Mouse (Mus musculus) embryonic facial prominence, embryonic 13.5 days (tissue): ENCODE data around the gene Prl2c3. TPM values are rescaled to one million over a fixed set of nuclear protein-coding genes. Genes with fewer than 3 reads are reported as not detected.
"Not testable (repeated sequence)": the region's sequence is repeated elsewhere in the genome, so short reads cannot be mapped to it uniquely, and the experiment has no call there.

Experiments
- ATAC-seq: fragments of 200-750 bp; cut with Nextera tagmentation; 2 replicates; pipeline ENCODE4 v1.8.0; 2017; ENCODE audit warnings: low read depth; ENCODE audit not compliant: insufficient number of reproducible peaks, insufficient read depth, low FRiP score, low TSS enrichment
- H3K27ac ChIP-seq: fragments of 300-500 bp; sonication (generic); 2 replicates; pipeline ENCODE4 v1.5.1; 2015; ENCODE audit warnings: moderate library complexity, mild to moderate bottlenecking, inconsistent platforms
- H3K27me3 ChIP-seq: fragments of 300-500 bp; sonication (generic); 2 replicates; pipeline ENCODE4 v1.6.1; 2015; ENCODE audit warnings: mild to moderate bottlenecking, inconsistent platforms
- H3K36me3 ChIP-seq: fragments of 300-500 bp; sonication (generic); 2 replicates; pipeline ENCODE4 v1.6.1; 2015; ENCODE audit warnings: mild to moderate bottlenecking, inconsistent platforms
- H3K4me1 ChIP-seq: fragments of 300-500 bp; sonication (generic); 2 replicates; pipeline ENCODE4 v1.6.1; 2015; ENCODE audit warnings: inconsistent platforms
- H3K4me2 ChIP-seq: fragments of 300-500 bp; sonication (generic); 2 replicates; pipeline ENCODE4 v1.6.1; 2015; ENCODE audit warnings: moderate library complexity, mild to moderate bottlenecking, inconsistent platforms
- H3K4me3 ChIP-seq: fragments of 300-500 bp; sonication (generic); 2 replicates; pipeline ENCODE4 v1.5.1; 2015; ENCODE audit warnings: mild to moderate bottlenecking, inconsistent platforms
- H3K9ac ChIP-seq: fragments of 300-500 bp; sonication (generic); 2 replicates; pipeline ENCODE4 v1.6.1; 2015; ENCODE audit warnings: mild to moderate bottlenecking, inconsistent platforms
- H3K9me3 ChIP-seq: fragments of 300-500 bp; sonication (generic); 2 replicates; pipeline ENCODE4 v1.6.1; 2016; ENCODE audit warnings: inconsistent platforms
- WGBS: fragments of 180-500 bp; shearing (Covaris S2); methylation state at CpG from one replicate; pipeline ENCODE4 v1.1.7; 2015; ENCODE audit warnings: mixed read lengths; 5-methylcytosine and 5-hydroxymethylcytosine counted together
- polyA plus RNA-seq: library from polyadenylated mRNA; unstranded; fragments of >200 nt; fragmentation: Nextera tagmentation; extraction: Ambion mirVana; gene quantifications from 2 replicates; pipeline ENCODE4 v1.2.1, GENCODE M21; 2015

The Prl2c3 gene
- polyA plus RNA-seq = not detected in 2 replicates

DNA sequence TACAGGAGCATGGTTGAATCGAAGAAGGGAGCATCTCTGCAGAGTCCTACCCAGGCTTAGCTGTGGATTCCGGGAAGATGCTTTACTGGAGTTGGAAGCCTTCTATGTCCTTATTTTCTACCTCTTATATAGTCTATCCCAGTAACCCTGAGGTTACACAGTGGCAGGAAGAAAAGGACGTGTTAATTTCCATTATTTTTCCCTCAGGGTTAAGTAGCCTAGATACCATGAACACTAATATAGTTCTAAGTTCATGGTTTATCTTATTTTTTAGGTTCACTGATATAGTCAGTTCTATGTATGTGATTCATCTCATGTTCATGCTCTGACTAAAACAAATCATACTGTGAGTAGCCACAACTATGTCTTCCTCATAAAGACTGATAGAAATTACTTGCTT is at the start of gene Prl2c3:
TSS of gene Prl2c3 (minus strand) at position 101 of the 400 bp plus-strand sequence.
- H3K27ac ChIP-seq, H3K27me3 ChIP-seq, H3K9me3 ChIP-seq, H3K4me2 ChIP-seq, H3K36me3 ChIP-seq, ATAC-seq, H3K9ac ChIP-seq, H3K4me1 ChIP-seq, H3K4me3 ChIP-seq: not testable (repeated sequence)
- 70% methylated on average over 3 of the region's 3 CpGs for WGBS

DNA sequence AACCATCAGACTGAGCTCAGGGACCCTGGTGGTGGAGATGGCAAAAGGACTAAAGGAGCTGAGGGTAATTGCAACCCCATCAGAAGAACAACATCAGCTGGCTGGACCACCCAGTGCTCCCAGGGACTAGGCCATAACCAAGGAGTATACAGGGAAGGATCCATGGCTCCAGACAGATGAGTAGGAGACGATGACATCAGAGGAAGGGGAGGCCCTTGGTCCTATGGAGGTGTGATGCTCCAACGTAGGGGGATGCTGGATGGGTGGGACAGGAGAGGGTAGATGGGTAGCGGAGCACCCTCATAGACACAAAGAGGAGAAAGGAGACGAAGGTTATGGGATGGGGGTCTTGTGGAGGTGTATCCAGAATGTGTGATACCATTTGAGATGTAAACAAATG is 48.4 kb upstream of the Prl2c3 start:
- H3K4me1 ChIP-seq, H3K4me3 ChIP-seq, H3K4me2 ChIP-seq, H3K27ac ChIP-seq, H3K27me3 ChIP-seq, H3K36me3 ChIP-seq, H3K9ac ChIP-seq: not testable (repeated sequence)
- WGBS = 74% methylated on average over 4 of the region's 4 CpGs
- peaks cover 25% of the 10 kb centered on the region for H3K9me3 ChIP-seq
- peak; percentile 70; the same call in 1 of the 2 replicates for ATAC-seq

DNA sequence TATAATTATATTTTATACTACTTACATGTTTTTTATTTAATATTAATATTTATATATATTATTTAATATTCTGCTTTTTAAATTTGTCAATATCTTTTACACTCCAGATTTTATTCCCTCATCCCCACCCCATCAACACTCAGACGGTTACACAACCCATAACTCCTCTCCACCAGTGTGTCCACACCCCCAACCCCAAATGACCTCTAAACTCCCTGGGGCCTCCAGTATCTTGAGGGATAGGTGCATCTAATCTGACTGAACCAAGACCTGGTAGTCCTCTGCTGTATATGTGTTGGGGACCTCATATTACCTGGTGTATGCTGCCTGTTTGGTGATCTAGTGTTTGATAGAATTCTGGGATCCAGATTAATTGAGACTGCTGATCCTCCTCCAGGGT is 44.8 kb upstream of the Prl2c3 start:
- not testable (repeated sequence) for H3K4me3 ChIP-seq, H3K9ac ChIP-seq, H3K4me1 ChIP-seq, H3K27ac ChIP-seq, H3K36me3 ChIP-seq, H3K27me3 ChIP-seq, H3K4me2 ChIP-seq
- WGBS = 88% methylated on average over 1 of the region's 1 CpGs
- H3K9me3 ChIP-seq = peaks cover 27% of the 10 kb centered on the region
- peak; percentile 45; the same call in 1 of the 2 replicates for ATAC-seq

DNA sequence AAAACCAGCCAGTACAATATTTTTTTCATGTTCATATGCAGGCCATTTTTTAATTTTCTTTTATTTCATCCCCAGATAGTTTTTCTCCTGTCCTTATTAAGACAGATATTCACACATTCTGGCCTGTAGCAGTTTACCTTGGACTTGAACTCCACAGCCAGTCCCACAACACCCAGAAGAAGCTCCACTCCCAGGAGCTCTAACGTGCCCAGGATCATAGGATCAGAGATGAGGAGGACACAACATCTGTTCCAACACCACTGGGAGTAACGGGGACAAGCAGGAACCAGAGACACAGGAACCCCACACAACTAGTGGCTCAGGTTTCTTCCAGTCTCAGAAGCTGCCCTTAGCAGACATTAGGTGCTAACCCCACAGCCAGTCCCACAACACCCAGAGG is 37.7 kb upstream of the Prl2c3 start:
- H3K4me1 ChIP-seq, H3K4me2 ChIP-seq, H3K27ac ChIP-seq, H3K27me3 ChIP-seq, H3K4me3 ChIP-seq, H3K36me3 ChIP-seq, H3K9ac ChIP-seq: not testable (repeated sequence)
- ATAC-seq = peak; percentile 41; the same call in 1 of the 2 replicates
- peaks cover 41% of the 10 kb centered on the region for H3K9me3 ChIP-seq
- 74% methylated on average over 2 of the region's 2 CpGs for WGBS

DNA sequence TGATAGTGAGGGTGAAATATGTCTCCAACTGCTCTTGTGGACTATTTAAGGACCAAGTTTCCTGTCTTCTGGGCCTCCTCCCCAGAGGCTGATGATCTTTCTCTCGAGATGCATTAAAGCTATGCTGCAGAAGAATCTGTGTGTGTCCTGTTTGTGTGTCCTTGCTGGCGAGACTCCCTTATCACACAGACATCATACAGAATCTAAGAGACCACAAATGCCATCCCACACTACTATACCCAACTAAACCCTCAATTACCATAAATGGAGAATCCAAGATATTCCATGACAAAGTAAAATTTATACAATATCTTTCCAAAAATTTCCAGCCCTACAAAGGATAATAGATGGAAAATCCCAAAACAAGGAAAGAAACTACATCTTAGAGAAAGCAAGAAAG is 31.9 kb upstream of the Prl2c3 start:
- no peak for ATAC-seq
- WGBS = 74% methylated on average over 2 of the region's 2 CpGs

DNA sequence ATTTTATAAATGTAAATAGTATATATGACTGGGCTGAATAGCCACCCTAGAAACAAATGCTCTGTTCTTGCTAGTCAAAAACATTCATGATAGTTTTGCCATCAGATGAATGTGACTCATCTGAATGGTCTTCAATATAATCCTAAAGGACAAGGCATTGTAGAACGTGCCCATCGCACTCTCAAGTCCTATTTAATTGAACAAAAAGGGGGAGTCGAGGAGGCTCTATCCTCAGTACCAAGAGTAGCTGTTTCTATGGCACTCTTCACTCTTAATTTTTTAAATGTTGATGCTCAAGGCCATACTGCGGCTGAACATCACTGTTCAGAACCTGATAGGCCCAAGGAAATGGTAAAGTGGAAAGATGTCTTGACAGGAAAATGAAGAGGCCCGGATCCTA is 29.2 kb upstream of the Prl2c3 start:
- no peak overlapping the region for H3K9ac ChIP-seq
- ATAC-seq = no peak
- H3K4me3 ChIP-seq = no peak overlapping the region
- no peak overlapping the region for H3K4me2 ChIP-seq
- H3K36me3 ChIP-seq = no peaks in the 10 kb centered on the region
- no peaks in the 10 kb centered on the region for H3K4me1 ChIP-seq
- H3K27me3 ChIP-seq = no peaks in the 10 kb centered on the region
- no peak overlapping the region for H3K27ac ChIP-seq
- WGBS = 84% methylated on average over 5 of the region's 5 CpGs
- H3K9me3 ChIP-seq = peaks cover 44% of the 10 kb centered on the region

More for the DNA sequence above, 31.9 kb upstream of the Prl2c3 start:
- Histone ChIP-seq H3K9me3 (peaks cover 47% of the 10 kb centered on the region), H3K9ac (no peak overlapping the region), H3K4me1 (no peaks in the 10 kb centered on the region), H3K27me3 (no peaks in the 10 kb centered on the region), H3K27ac (no peak overlapping the region), H3K4me2 (no peak overlapping the region), H3K36me3 (no peaks in the 10 kb centered on the region), H3K4me3 (no peak overlapping the region)

DNA sequence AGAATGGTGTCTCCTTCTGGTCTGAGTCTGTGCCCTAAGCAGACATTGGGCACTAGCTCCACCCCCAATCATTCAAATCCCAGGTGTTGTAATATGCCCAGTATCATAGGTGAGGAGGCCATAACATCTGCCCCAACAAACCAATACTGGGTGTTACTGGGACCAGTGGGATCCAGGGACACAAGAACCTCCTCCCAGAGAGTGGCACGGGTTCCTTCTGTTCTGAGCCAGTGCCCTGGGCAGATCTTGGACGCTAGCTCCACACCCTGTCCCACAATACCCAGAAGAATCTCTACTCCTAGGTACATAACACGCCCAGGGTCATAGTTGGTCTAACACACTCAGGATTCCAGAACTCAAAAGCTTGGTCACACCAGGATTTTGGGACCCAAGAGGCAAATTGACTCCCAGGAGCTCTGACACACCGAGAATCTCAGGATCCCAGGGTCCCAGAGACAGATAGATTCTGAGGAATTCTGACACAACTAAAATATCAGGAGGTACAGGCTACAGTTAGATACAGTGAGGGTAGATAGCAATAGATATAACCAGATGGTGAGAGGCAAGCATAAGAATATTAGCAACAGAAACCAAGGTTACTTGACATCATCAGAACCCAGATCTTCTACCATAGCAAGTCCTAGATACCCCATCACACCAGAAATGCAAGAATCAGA is 24.8 kb upstream of the Prl2c3 start:
- H3K4me2 ChIP-seq, H3K4me3 ChIP-seq, H3K27me3 ChIP-seq, H3K4me1 ChIP-seq, H3K36me3 ChIP-seq, H3K27ac ChIP-seq, H3K9ac ChIP-seq: not testable (repeated sequence)
- WGBS = 70% methylated on average over 4 of the region's 4 CpGs
- peak; percentile 49; the same call in 1 of the 2 replicates for ATAC-seq
- H3K9me3 ChIP-seq = peaks cover 33% of the 10 kb centered on the region

DNA sequence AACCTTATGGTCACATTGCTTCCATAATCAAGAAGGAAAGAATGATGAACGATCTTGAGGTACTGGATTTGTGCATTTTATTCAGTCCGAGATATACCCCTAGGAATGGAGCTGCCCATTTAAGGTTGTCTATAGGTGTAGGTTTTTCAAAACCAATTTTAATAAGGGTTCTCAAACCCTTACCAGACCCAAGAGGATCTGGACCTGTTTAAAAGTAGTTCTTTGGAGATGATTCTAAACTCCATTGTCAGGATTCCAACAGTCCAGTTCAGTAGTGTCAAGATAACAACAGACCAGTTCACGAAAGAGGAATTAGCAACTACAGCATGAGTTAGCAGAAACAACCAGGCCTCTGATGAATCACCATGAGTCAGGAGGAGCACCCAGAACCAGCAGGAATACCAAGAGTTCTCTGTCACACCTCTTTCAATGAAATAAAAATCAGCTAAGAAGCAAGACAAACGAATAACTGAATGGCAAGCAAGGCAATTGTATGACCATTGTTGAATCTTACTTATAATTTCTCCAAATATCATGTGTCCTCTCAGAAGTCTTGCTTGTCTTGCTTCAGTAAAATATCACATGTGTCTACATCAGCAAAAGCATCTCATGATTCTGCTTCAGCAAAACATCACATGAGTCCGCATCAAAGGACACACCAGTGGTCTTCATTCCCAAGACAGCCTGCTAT is 14.0 kb upstream of the Prl2c3 start:
- not testable (repeated sequence) for H3K9ac ChIP-seq, H3K4me1 ChIP-seq, H3K9me3 ChIP-seq, ATAC-seq, H3K36me3 ChIP-seq, H3K4me2 ChIP-seq, H3K27me3 ChIP-seq, H3K27ac ChIP-seq, H3K4me3 ChIP-seq
- WGBS = 79% methylated on average over 5 of the region's 5 CpGs

DNA sequence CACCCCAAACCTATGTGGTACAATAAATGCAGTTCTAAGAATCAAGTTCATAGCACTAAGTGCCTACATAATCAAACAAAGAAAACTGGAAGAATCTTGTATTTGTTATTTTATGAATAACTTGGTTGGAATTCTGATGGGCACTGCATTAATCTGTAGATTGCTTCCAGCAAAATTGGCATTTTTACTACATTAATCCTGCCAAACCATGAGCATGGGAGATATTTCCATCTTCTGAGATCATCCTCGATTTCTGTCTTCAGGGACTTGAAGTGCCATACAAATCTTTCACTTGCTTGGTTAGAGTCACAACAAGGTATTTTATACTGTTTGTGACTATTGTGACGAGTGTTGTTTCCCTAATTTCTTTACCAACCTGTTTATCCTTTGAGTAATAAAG is 9.7 kb upstream of the Prl2c3 start:
- Histone ChIP-seq H3K9ac (no peak overlapping the region), H3K9me3 (no peaks in the 10 kb centered on the region), H3K36me3 (no peaks in the 10 kb centered on the region), H3K27ac (no peak overlapping the region), H3K4me1 (no peaks in the 10 kb centered on the region), H3K4me2 (no peak overlapping the region), H3K27me3 (no peaks in the 10 kb centered on the region), H3K4me3 (no peak overlapping the region)
- 56% methylated on average over 2 of the region's 2 CpGs for WGBS
- no peak for ATAC-seq

DNA sequence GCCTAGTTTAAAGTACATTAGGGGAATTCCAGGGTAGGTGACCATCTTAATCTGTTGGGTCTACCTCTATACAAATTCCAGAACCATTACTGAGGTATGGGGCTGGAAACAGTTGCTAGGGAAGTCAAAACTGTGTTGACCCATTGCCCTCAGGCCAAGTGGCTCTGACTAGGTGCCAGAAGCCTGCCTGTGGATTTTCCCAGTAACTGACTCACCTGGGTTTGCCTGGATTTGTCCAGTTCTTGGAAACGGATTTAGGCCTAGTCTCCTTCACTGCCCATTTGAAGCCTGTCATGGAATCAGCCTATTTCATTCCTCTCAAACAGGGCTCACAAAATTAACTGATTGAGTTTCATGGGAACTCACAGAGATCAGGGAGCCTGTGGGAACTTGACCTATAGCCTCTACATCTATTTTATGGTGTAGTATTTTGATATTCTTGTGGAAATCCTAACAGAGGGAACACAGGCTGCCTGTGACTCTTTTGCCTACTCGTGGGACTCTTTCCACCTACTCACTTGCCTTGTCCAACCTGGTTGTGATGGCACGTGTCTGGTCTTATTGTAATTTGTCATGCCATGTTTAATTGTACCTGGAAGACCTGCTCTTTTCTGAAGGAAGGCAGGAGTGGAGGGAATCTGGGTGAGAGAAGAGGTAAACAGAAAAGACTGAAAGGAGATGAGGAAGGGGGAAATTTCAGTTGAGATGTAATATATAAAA is 9.1 kb upstream of the Prl2c3 start:
- not testable (repeated sequence) for H3K4me2 ChIP-seq, ATAC-seq, H3K4me1 ChIP-seq, H3K36me3 ChIP-seq, H3K9me3 ChIP-seq, H3K27ac ChIP-seq, H3K9ac ChIP-seq, H3K27me3 ChIP-seq, H3K4me3 ChIP-seq
- 70% methylated on average over 3 of the region's 3 CpGs for WGBS

DNA sequence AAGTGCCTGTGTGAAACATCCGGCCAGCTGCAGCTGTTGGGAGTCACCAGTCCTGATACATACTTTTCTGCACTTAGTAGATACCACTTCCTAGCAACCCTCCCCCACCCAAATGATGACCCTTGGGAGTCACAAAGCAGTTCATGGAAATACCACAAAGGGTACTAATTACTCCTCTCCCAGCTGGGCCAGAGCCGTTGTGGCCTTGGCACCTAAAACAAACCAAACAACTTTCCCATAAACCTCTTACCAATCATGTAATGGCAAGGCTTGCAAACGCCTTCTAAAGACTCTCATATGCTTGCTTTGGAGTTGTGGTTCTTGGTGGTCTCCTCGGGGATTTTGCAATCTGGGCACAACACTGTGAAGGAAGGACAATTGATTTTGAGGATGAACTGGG is 6.6 kb upstream of the Prl2c3 start:
- not testable (repeated sequence) for ATAC-seq
- WGBS = 58% methylated on average over 4 of the region's 4 CpGs

More for the DNA sequence above, 6.6 kb upstream of the Prl2c3 start:
- H3K9me3 ChIP-seq, H3K36me3 ChIP-seq, H3K27me3 ChIP-seq, H3K4me3 ChIP-seq, H3K4me2 ChIP-seq, H3K9ac ChIP-seq, H3K27ac ChIP-seq, H3K4me1 ChIP-seq: not testable (repeated sequence)
